Comparison of ENCODE assay signal across 7 mouse cellular contexts in genomic region chr17:36020191-36021073, GRCm38 (mm10). TPM values are rescaled to one million over a fixed set of nuclear protein-coding genes. Genes with fewer than 3 reads are reported as not detected.
A peak's percentile ranks its signal among the peaks of the same experiment; 100 is the strongest.
DNase-seq lines count a peak whose midpoint lies in the region; ATAC-seq and TF ChIP-seq lines count a peak whose summit lies in the region.

TSS of gene H2-T24 (minus strand) at chr17:36020560.

- 0 out of 2 replicates have a peak within 1 kb of the TSS, but pooled peaks have one; percentile 36 for H3K27ac ChIP-seq in hindbrain, postnatal 0 days
- peak within 1 kb of the TSS; percentile 93 for H3K27ac ChIP-seq in liver, embryonic 13.5 days
- H3K27ac ChIP-seq in neural tube, embryonic 13.5 days (replicated peaks) = no peak within 1 kb of the TSS

- ATAC-seq in hindbrain, postnatal 0 days = peak; percentile 65; the same call in 1 of the 2 replicates
- ATAC-seq in liver, embryonic 13.5 days (ENCODE audit: low read depth) = peak; percentile 83
- ATAC-seq in neural tube, embryonic 13.5 days (ENCODE audit: low read depth) = no peak

- no peaks in the 10 kb centered on the region for H3K27me3 ChIP-seq in hindbrain, postnatal 0 days (ENCODE audit: insufficient read depth, low read length)
- no peaks in the 10 kb centered on the region for H3K27me3 ChIP-seq in liver, embryonic 13.5 days
- no peaks in the 10 kb centered on the region for H3K27me3 ChIP-seq in neural tube, embryonic 13.5 days

- H3K36me3 ChIP-seq in hindbrain, postnatal 0 days (ENCODE audit: insufficient read depth, low read length) = no peaks in the 10 kb centered on the region
- peaks cover 33% of the 10 kb centered on the region for H3K36me3 ChIP-seq in liver, embryonic 13.5 days
- H3K36me3 ChIP-seq in neural tube, embryonic 13.5 days = peaks cover 5% of the 10 kb centered on the region

- 43% methylated on average over 15 of the region's 15 CpGs for WGBS in hindbrain, postnatal 0 days
- 15% methylated on average over 15 of the region's 15 CpGs for WGBS in liver, embryonic 13.5 days (ENCODE audit: insufficient replicate concordance)
- WGBS in neural tube, embryonic 13.5 days = 50% methylated on average over 15 of the region's 15 CpGs

- no peaks in the 10 kb centered on the region for H3K4me1 ChIP-seq in hindbrain, postnatal 0 days (ENCODE audit: insufficient read depth, low read length)
- peaks cover 91% of the 10 kb centered on the region for H3K4me1 ChIP-seq in liver, embryonic 13.5 days (replicated peaks)
- peaks cover 7% of the 10 kb centered on the region; the same call in 1 of the 2 replicates for H3K4me1 ChIP-seq in neural tube, embryonic 13.5 days (replicated peaks)

- no peaks in the 10 kb centered on the region for H3K9me3 ChIP-seq in hindbrain, postnatal 0 days (ENCODE audit: low read length)
- H3K9me3 ChIP-seq in liver, embryonic 13.5 days (replicated peaks) = no peaks in the 10 kb centered on the region
- no peaks in the 10 kb centered on the region for H3K9me3 ChIP-seq in neural tube, embryonic 13.5 days

- no peak within 1 kb of the TSS for H3K9ac ChIP-seq in hindbrain, postnatal 0 days (replicated peaks; ENCODE audit: low read length)
- peak within 1 kb of the TSS; percentile 73 for H3K9ac ChIP-seq in liver, embryonic 13.5 days
- no peak within 1 kb of the TSS for H3K9ac ChIP-seq in neural tube, embryonic 13.5 days

- 0 out of 2 replicates have a peak within 1 kb of the TSS, but pooled peaks have one; percentile 23 for H3K4me2 ChIP-seq in hindbrain, postnatal 0 days (ENCODE audit: low read depth, low read length)
- peak within 1 kb of the TSS; percentile 66 for H3K4me2 ChIP-seq in liver, embryonic 13.5 days
- 0 out of 2 replicates have a peak within 1 kb of the TSS, but pooled peaks have one; percentile 14 for H3K4me2 ChIP-seq in neural tube, embryonic 13.5 days

- peak; percentile 33; the same call in 1 of the 2 replicates for TF ChIP-seq CTCF in hindbrain, postnatal 0 days (IDR thresholded peaks at IDR 0.05; ENCODE audit: low read depth)

- peak; percentile 59 to 73 for DNase-seq in CD8-positive naive resting alpha-beta T cell, adult 2 months (ENCODE audit: low read depth in 2 of 2, low spot score in 2 of 2)
- peak; percentile 63 for DNase-seq in adipocyte (ENCODE audit: low spot score)
- peak; percentile 56 for DNase-seq in gastrocnemius, adult 18-20 months (ENCODE audit: low spot score)
- DNase-seq in hindbrain, postnatal 0 days (ENCODE audit: low spot score) = peak; percentile 49
- peak; percentile 82 for DNase-seq in liver, embryonic 13.5 days
- peak; percentile 85 for DNase-seq in thymus, postnatal 4 days

- H3K4me3 ChIP-seq in hindbrain, postnatal 0 days (ENCODE audit: low read length) = no peak within 1 kb of the TSS
- H3K4me3 ChIP-seq in liver, embryonic 13.5 days (replicated peaks) = peak within 1 kb of the TSS; percentile 62
- no peak within 1 kb of the TSS for H3K4me3 ChIP-seq in neural tube, embryonic 13.5 days

RNA-seq across cellular contexts. Expression of gene H2-T24, which starts in this region (rescaled TPM):
- 1 to 10 TPM in 1 of 2 experiments, under 1 TPM in 1; 0.98 to 1.5 TPM for total RNA-seq in gastrocnemius, adult 18-20 months (2021)
- 0.10 and 0.11 TPM in 2 replicates for total RNA-seq in hindbrain, postnatal 0 days (2014; rRNA removed)
- 7.1 and 7.7 TPM in 2 replicates for polyA plus RNA-seq in hindbrain, postnatal 0 days (2015; fragmentation: Nextera tagmentation; extraction: Ambion mirVana)
- polyA plus RNA-seq in liver, embryonic 13.5 days (2015; fragmentation: Nextera tagmentation; extraction: Ambion mirVana) = 5.2 and 5.7 TPM in 2 replicates
- polyA plus RNA-seq in neural tube, embryonic 13.5 days (2015; fragmentation: Nextera tagmentation; extraction: Ambion mirVana) = 8.7 and 10.0 TPM in 2 replicates

Comparison
In these comparisons a context has a peak if more than half of its experiments do, and no peak if none do; other contexts are left out.
1. H3K4me2 ChIP-seq: peak in every context shown above with its lines; median percentile 66 in liver, embryonic 13.5 days; 23 in hindbrain, postnatal 0 days; 14 in neural tube, embryonic 13.5 days.